Mouse (Mus musculus) myocyte (in vitro differentiated cells): Measurements from ENCODE around the gene Zfp791.

ENCODE experiments used
- CEBPB ChIP-seq: IDR thresholded peaks from 2 replicates; pipeline ENCODE4 v1.6.1; 2011; ENCODE audit warnings: mild to moderate bottlenecking, moderate library complexity; ENCODE audit not compliant: poor library complexity, insufficient read depth, severe bottlenecking
- E2F4 ChIP-seq: IDR thresholded peaks from one replicate; pipeline ENCODE4 v1.6.1; 2011; ENCODE audit warnings: mild to moderate bottlenecking, control low read depth, moderate library complexity; ENCODE audit not compliant: insufficient read depth
- MAX ChIP-seq: IDR thresholded peaks from one replicate; pipeline ENCODE4 v1.6.1; 2011; ENCODE audit warnings: low read depth, mild to moderate bottlenecking, control low read depth
- MYOD1 ChIP-seq, 3 experiments: IDR thresholded peaks; one replicate each; pipeline ENCODE4 v1.6.1; 2011; ENCODE audit warnings: control low read depth in 2 of 3, low read depth in 2 of 3, mild to moderate bottlenecking in 2 of 3, moderate library complexity in 1 of 3; ENCODE audit not compliant: insufficient read length in 2 of 3, control insufficient read depth in 1 of 3
- MYOG ChIP-seq, 3 experiments: IDR thresholded peaks; one replicate each; pipeline ENCODE4 v1.6.1; 2011; ENCODE audit warnings: control low read depth in 2 of 3, low read depth in 2 of 3, mild to moderate bottlenecking in 2 of 3; ENCODE audit not compliant: insufficient read length in 2 of 3, control insufficient read depth in 1 of 3, insufficient read depth in 1 of 3
- POLR2A ChIP-seq: IDR thresholded peaks from one replicate; pipeline ENCODE4 v1.6.1; 2011; ENCODE audit warnings: low read depth, mild to moderate bottlenecking, control low read depth, moderate library complexity; ENCODE audit not compliant: insufficient read length
- POLR2AphosphoS2 ChIP-seq: IDR thresholded peaks from one replicate; pipeline ENCODE4 v1.6.1; 2011; ENCODE audit warnings: low read depth, control low read depth; ENCODE audit not compliant: insufficient read length
- SRF ChIP-seq: IDR thresholded peaks from one replicate; pipeline ENCODE4 v1.6.1; 2011; ENCODE audit warnings: low read depth; ENCODE audit not compliant: control insufficient read depth, insufficient read length
- TCF12 ChIP-seq: IDR thresholded peaks from one replicate; pipeline ENCODE4 v1.6.1; 2011; ENCODE audit warnings: mild to moderate bottlenecking, control low read depth; ENCODE audit not compliant: poor library complexity, insufficient read depth, severe bottlenecking
- USF1 ChIP-seq: IDR thresholded peaks from one replicate; pipeline ENCODE4 v1.6.1; 2011; ENCODE audit warnings: low read depth, mild to moderate bottlenecking, control low read depth, moderate library complexity

DNA sequence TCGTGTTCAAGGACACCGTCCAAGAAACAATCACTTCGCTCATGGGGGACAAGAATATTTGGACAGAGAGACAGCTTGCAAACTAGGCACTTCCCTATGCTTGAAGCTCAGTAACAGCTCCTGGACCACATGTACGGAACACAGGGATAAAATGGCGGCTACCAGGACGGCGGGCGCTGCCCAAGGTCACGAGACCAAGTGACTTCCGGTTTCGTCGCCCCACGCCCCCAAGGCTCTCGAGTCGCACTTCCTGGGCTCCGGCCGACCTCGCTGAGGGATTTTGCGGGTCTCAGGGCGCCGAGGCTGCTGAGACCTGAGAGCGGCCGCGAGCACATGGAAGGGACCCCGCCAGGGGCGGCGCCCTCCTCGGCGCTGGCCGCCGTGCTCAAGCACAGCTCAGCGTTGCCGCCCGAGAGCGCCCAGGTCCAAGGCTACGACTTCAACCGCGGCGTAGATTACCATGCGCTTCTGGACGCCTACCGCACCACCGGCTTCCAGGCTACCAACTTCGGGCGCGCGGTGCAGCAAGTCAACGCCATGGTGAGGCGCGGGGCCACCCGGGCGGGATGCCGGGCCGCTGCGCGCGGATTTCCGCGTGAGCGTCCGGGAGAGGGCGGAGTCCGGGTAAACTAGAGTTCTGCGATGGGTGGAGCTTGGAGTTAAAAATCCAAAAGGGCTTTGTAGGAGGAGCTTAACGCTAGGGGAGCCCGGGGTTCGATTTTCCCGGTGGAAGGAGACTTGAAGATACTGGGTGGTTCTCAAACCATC is 51.2 kb downstream of the Zfp791 start, which contains the start of gene Dhps:
- TF ChIP-seq POLR2A, result peak; percentile 61
- TF ChIP-seq MAX, result no peak
- peak; percentile 91 for TF ChIP-seq USF1
- no peak for TF ChIP-seq CEBPB
- no peak for TF ChIP-seq TCF12
- no peak for TF ChIP-seq MYOG (IDR thresholded peaks at IDR 0.05; ENCODE audit: control insufficient read depth in 1 of 3, insufficient read depth in 1 of 3, insufficient read length in 2 of 3, low read depth in 2 of 3)
- no peak for TF ChIP-seq E2F4
- TF ChIP-seq MYOD1 (IDR thresholded peaks at IDR 0.05; ENCODE audit: control insufficient read depth in 1 of 3, insufficient read length in 2 of 3, low read depth in 2 of 3), result no peak
- TF ChIP-seq POLR2AphosphoS2, result peak; percentile 58
- TF ChIP-seq SRF, result no peak
